Mouse (Mus musculus): ENCODE results near the gene Tspo. TPM values are rescaled to one million over a fixed set of nuclear protein-coding genes. Genes with fewer than 3 reads are reported as not detected.

Tspo gene
- polyA plus RNA-seq, 1 experiment from 2014 or later: 16.3 TPM

GRCm38 (mm10) chr15:83553831-83554230 is 9.6 kb upstream of the Tspo start:
- H3K9me3 ChIP-seq: no peaks in the 10 kb centered on the region
- no peak overlapping the region for H3K9ac ChIP-seq
- H3K4me3 ChIP-seq (replicated peaks): no peak overlapping the region
- no peak for ATAC-seq (ENCODE audit: low FRiP score)
- peaks cover 14% of the 10 kb centered on the region for H3K4me1 ChIP-seq
- H3K4me2 ChIP-seq: no peak overlapping the region
- H3K36me3 ChIP-seq (replicated peaks): peaks cover 38% of the 10 kb centered on the region
- H3K27ac ChIP-seq: no peak overlapping the region
- H3K27me3 ChIP-seq: 0 out of 2 replicates have a peak, but pooled peaks cover 11% of the 10 kb centered on the region

- H3K9me3 ChIP-seq: no peaks in the 10 kb centered on the region
- peak overlapping the region; percentile 94 for H3K9ac ChIP-seq
- peak overlapping the region; percentile 88 for H3K4me2 ChIP-seq
- WGBS: under 1% methylated on average over 74 of the region's 74 CpGs
- H3K4me1 ChIP-seq: peaks cover 14% of the 10 kb centered on the region
- H3K27ac ChIP-seq: peak overlapping the region; percentile 96
- 0 out of 2 replicates have a peak, but pooled peaks cover 11% of the 10 kb centered on the region for H3K27me3 ChIP-seq
- H3K4me3 ChIP-seq (replicated peaks): peak overlapping the region; percentile 90
- ATAC-seq (ENCODE audit: low FRiP score): peak; percentile 93
- H3K36me3 ChIP-seq (replicated peaks): peaks cover 23% of the 10 kb centered on the region
Measured at GRCm38 (mm10) chr15:83555161-83555974, 8.0 kb upstream of the Tspo start.

GRCm38 (mm10) chr15:83560941-83561477 is 2.4 kb upstream of the Tspo start:
- Histone ChIP-seq H3K36me3 (replicated peaks) (no peaks in the 10 kb centered on the region), H3K9ac (no peak overlapping the region)

GRCm38 (mm10) chr15:83562626-83563270 is 644 bp upstream of the Tspo start:
- H3K36me3 ChIP-seq (replicated peaks): no peaks in the 10 kb centered on the region
- H3K4me1 ChIP-seq: peaks cover 22% of the 10 kb centered on the region
- peak overlapping the region; percentile 83 for H3K4me2 ChIP-seq
- H3K27ac ChIP-seq: peak overlapping the region; percentile 37; the same call in 1 of the 2 replicates
- H3K27me3 ChIP-seq: peaks cover 22% of the 10 kb centered on the region; the same call in 1 of the 2 replicates
- ATAC-seq (ENCODE audit: low FRiP score): peak; percentile 51; the same call in 1 of the 2 replicates
- WGBS: 30% methylated on average over 15 of the region's 15 CpGs
- no peak overlapping the region for H3K9ac ChIP-seq
- no peaks in the 10 kb centered on the region for H3K9me3 ChIP-seq
- peak overlapping the region; percentile 41; the same call in 1 of the 2 replicates for H3K4me3 ChIP-seq (replicated peaks)

More at GRCm38 (mm10) chr15:83560941-83561477, 2.4 kb upstream of the Tspo start:
- ATAC-seq (ENCODE audit: low FRiP score): no peak
- Histone ChIP-seq H3K27ac (no peak overlapping the region), H3K4me1 (peaks cover 24% of the 10 kb centered on the region), H3K4me2 (no peak overlapping the region), H3K27me3 (peaks cover 23% of the 10 kb centered on the region; the same call in 1 of the 2 replicates), H3K4me3 (replicated peaks) (no peak overlapping the region), H3K9me3 (no peaks in the 10 kb centered on the region)
- WGBS: 52% methylated on average over 5 of the region's 5 CpGs

- Histone ChIP-seq H3K27me3 (peaks cover 12% of the 10 kb centered on the region; the same call in 1 of the 2 replicates), H3K9ac (peak overlapping the region; percentile 57), H3K4me1 (peaks cover 22% of the 10 kb centered on the region), H3K9me3 (no peaks in the 10 kb centered on the region), H3K4me2 (peak overlapping the region; percentile 83), H3K27ac (no peak overlapping the region), H3K36me3 (replicated peaks) (no peaks in the 10 kb centered on the region), H3K4me3 (replicated peaks) (peak overlapping the region; percentile 41)
- WGBS: 3% methylated on average over 27 of the region's 27 CpGs
- ATAC-seq (ENCODE audit: low FRiP score): peak; percentile 51; the same call in 1 of the 2 replicates
Measured at GRCm38 (mm10) chr15:83563857-83564651, 662 bp downstream of the Tspo start.

- no peak overlapping the region for H3K4me2 ChIP-seq
- WGBS: 82% methylated on average over 3 of the region's 3 CpGs
- no peak overlapping the region for H3K27ac ChIP-seq
- H3K9ac ChIP-seq: no peak overlapping the region
- H3K9me3 ChIP-seq: no peaks in the 10 kb centered on the region
- H3K27me3 ChIP-seq: peaks cover 12% of the 10 kb centered on the region; the same call in 1 of the 2 replicates
- H3K4me3 ChIP-seq (replicated peaks): no peak overlapping the region
- H3K4me1 ChIP-seq: peaks cover 22% of the 10 kb centered on the region
- no peak for ATAC-seq (ENCODE audit: low FRiP score)
- H3K36me3 ChIP-seq (replicated peaks): no peaks in the 10 kb centered on the region
Measured at GRCm38 (mm10) chr15:83565434-83565833, 2.0 kb downstream of the Tspo start.

- WGBS: 74% methylated on average over 5 of the region's 5 CpGs
- Histone ChIP-seq H3K9me3 (no peaks in the 10 kb centered on the region), H3K4me3 (replicated peaks) (no peak overlapping the region), H3K27me3 (peaks cover 12% of the 10 kb centered on the region; the same call in 1 of the 2 replicates), H3K27ac (no peak overlapping the region), H3K4me2 (no peak overlapping the region), H3K36me3 (replicated peaks) (no peaks in the 10 kb centered on the region), H3K4me1 (peaks cover 22% of the 10 kb centered on the region), H3K9ac (no peak overlapping the region)
- no peak for ATAC-seq (ENCODE audit: low FRiP score)
Measured at GRCm38 (mm10) chr15:83566006-83566405, 2.6 kb downstream of the Tspo start.

- Histone ChIP-seq H3K27me3 (peaks cover 6% of the 10 kb centered on the region; the same call in 1 of the 2 replicates), H3K4me1 (peaks cover 18% of the 10 kb centered on the region), H3K36me3 (replicated peaks) (no peaks in the 10 kb centered on the region), H3K4me3 (replicated peaks) (no peak overlapping the region), H3K9ac (no peak overlapping the region), H3K9me3 (no peaks in the 10 kb centered on the region), H3K27ac (no peak overlapping the region), H3K4me2 (no peak overlapping the region)
- WGBS: 82% methylated on average over 3 of the region's 3 CpGs
- no peak for ATAC-seq (ENCODE audit: low FRiP score)
Measured at GRCm38 (mm10) chr15:83567728-83568127, 4.3 kb downstream of the Tspo start.

- no peak overlapping the region for H3K4me3 ChIP-seq (replicated peaks)
- H3K4me2 ChIP-seq: no peak overlapping the region
- ATAC-seq (ENCODE audit: low FRiP score): no peak
- H3K9ac ChIP-seq: no peak overlapping the region
- 0 out of 2 replicates have a peak, but pooled peaks cover 3% of the 10 kb centered on the region for H3K27me3 ChIP-seq
- H3K9me3 ChIP-seq: no peaks in the 10 kb centered on the region
- H3K27ac ChIP-seq: no peak overlapping the region
- WGBS: 90% methylated on average over 5 of the region's 5 CpGs
- no peaks in the 10 kb centered on the region for H3K36me3 ChIP-seq (replicated peaks)
- peaks cover 10% of the 10 kb centered on the region for H3K4me1 ChIP-seq
Measured at GRCm38 (mm10) chr15:83568544-83568943, 5.2 kb downstream of the Tspo start.

GRCm38 (mm10) chr15:83569682-83570081 is 6.3 kb downstream of the Tspo start:
- Histone ChIP-seq H3K4me2 (no peak overlapping the region), H3K4me1 (no peaks in the 10 kb centered on the region), H3K27me3 (no peaks in the 10 kb centered on the region), H3K9me3 (no peaks in the 10 kb centered on the region), H3K36me3 (replicated peaks) (peaks cover 4% of the 10 kb centered on the region), H3K9ac (no peak overlapping the region), H3K27ac (no peak overlapping the region), H3K4me3 (replicated peaks) (no peak overlapping the region)
- no peak for ATAC-seq (ENCODE audit: low FRiP score)
- 62% methylated on average over 11 of the region's 11 CpGs for WGBS

- Histone ChIP-seq H3K36me3 (replicated peaks) (peaks cover 14% of the 10 kb centered on the region), H3K9me3 (no peaks in the 10 kb centered on the region), H3K4me2 (no peak overlapping the region), H3K4me3 (replicated peaks) (no peak overlapping the region), H3K9ac (no peak overlapping the region), H3K27me3 (no peaks in the 10 kb centered on the region), H3K4me1 (no peaks in the 10 kb centered on the region), H3K27ac (no peak overlapping the region)
- no peak for ATAC-seq (ENCODE audit: low FRiP score)
- WGBS: 69% methylated on average over 2 of the region's 2 CpGs
Measured at GRCm38 (mm10) chr15:83570641-83571040, 7.2 kb downstream of the Tspo start.
